Mouse (Mus musculus) small intestine, adult 2 months (tissue): ENCODE measurements around the gene Zdhhc16.

Source experiments
- CTCF ChIP-seq: fragments of 200-500 bp; IDR thresholded peaks from 2 replicates; pipeline ENCODE4 v1.5.1; 2012; ENCODE audit warnings: low read depth, mild to moderate bottlenecking, control low read depth, inconsistent platforms, low read length, moderate library complexity, mixed read lengths; ENCODE audit not compliant: insufficient replicate concordance, insufficient read length; ENCODE audit errors: extremely low read depth
- POLR2A ChIP-seq: fragments of 200-500 bp; IDR thresholded peaks from 2 replicates; pipeline ENCODE4 v1.6.1; 2012; ENCODE audit warnings: low read depth, mild to moderate bottlenecking, control low read depth, inconsistent platforms, low read length, moderate library complexity

GRCm38 (mm10) chr19:41912121-41913080 is 20.9 kb upstream of the Zdhhc16 start:
- TF ChIP-seq POLR2A = peak; percentile 28; the same call in 1 of the 2 replicates
- no peak for TF ChIP-seq CTCF
